Mouse (Mus musculus) left cerebral cortex, postnatal 10 days (tissue): ENCODE results near the gene Gm9603. TPM values are rescaled to one million over a fixed set of nuclear protein-coding genes. Genes with fewer than 3 reads are reported as not detected.
"Not testable (repeated sequence)": the region's sequence is repeated elsewhere in the genome, so short reads cannot be mapped to it uniquely, and the experiment has no call there.

ENCODE experiments used
- DNase-seq, 2 experiments: peaks; one replicate each; pipeline ENCODE4 v3.0.0; 2021 to 2022; ENCODE audit warnings: low spot score in 2 of 2, mixed read lengths in 1 of 2; ENCODE audit errors: extremely low spot score in 1 of 2
- intact Hi-C: fragments of 180-260 bp; cut with DNase I; formaldehyde crosslinking; loops from one replicate; pipeline ENCODE4 v1.15.1; 2025
- total RNA-seq, 2 experiments: library from RNA; stranded (reverse); gene quantifications; 2 replicates each; pipeline ENCODE4 v1.2.3; 2021

Gm9603 gene
- not detected for total RNA-seq

DNA sequence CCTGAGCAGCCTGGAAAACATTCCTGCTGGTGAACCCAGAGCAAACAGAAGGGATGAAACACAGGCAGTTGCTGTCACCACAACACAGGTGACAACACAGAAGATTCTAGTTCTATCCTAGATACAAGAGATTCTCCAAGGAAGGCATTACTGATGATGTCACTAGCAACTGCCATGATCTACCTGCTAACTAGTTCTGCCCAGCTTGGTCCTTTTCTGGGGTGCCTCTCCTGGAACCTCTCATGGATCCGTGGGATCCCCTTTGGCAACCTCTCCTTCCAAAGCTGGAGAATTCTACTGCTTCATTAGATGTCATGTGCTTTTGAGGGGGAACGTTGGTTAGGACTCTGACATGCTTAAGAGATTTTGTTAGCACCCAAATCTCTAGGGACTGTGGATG lies at the start of gene Gm9603:
Gene Gm9603, minus strand, starts transcription at position 101 of the 400 bp plus-strand sequence.
- intact Hi-C loops, DNase-seq: not testable (repeated sequence)

DNA sequence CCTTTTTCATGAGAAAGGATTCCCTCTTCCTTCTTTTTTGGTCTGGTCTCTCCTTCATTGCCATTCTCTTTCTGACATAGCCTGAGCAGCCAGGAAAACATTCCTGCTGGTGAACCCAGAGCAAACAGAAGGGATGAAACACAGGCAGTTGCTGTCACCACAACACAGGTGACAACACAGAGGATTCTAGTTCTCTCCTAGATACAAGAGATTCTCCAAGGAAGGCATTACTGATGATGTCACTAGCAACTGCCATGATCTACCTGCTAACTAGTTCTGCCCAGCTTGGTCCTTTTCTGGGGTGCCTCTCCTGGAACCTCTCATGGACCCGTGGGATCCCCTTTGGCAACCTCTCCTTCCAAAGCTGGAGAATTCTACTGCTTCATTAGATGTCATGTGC lies 54.3 kb downstream of the Gm9603 start, which contains the start of gene Gm8265:
Gene Gm8265, minus strand, starts transcription at position 101 of the 400 bp plus-strand sequence.
- DNase-seq, intact Hi-C loops: not testable (repeated sequence)

Other genes starting within 250 kb of the Gm9603 start
- 1 to 10 TPM; 4.3 to 7.2 TPM for gene Gm3194, start 232.0 kb downstream of the Gm9603 start, total RNA-seq
- gene Gm8246, start 209.6 kb downstream of the Gm9603 start, total RNA-seq: not detected
- not detected for gene Gm3187, start 203.2 kb downstream of the Gm9603 start, total RNA-seq
- gene Gm3488, start 185.8 kb downstream of the Gm9603 start, total RNA-seq: 1 to 10 TPM; 4.0 to 4.7 TPM
- gene Gm3532, start 149.0 kb downstream of the Gm9603 start, total RNA-seq: not detected
- gene Gm8265, start 54.4 kb downstream of the Gm9603 start, total RNA-seq: 1 to 10 TPM in 1 of 2 experiments, not detected in 1; 1.2 TPM
- 1 to 10 TPM in 1 of 2 experiments, under 1 TPM in 1; 0.39 to 1.5 TPM for gene Gm3373, start 54.1 kb upstream of the Gm9603 start, total RNA-seq
- 1 to 10 TPM; 4.9 to 7.4 TPM for gene Gm3383, start 120.5 kb upstream of the Gm9603 start, total RNA-seq
- not detected for gene Gm3424, start 142.9 kb upstream of the Gm9603 start, total RNA-seq
- gene Gm8237, start 192.9 kb upstream of the Gm9603 start, total RNA-seq: 1 to 10 TPM in 1 of 2 experiments, under 1 TPM in 1; 0.83 to 1.5 TPM